Mouse (Mus musculus) neural tube, embryonic 13.5 days (tissue): Measurements from ENCODE around the gene Slc10a1. TPM values are rescaled to one million over a fixed set of nuclear protein-coding genes. Genes with fewer than 3 reads are reported as not detected.

Experiments
- ATAC-seq: fragments of 200-750 bp; cut with Nextera tagmentation; 2 replicates; pipeline ENCODE4 v1.8.0; 2017; ENCODE audit warnings: low read depth, mild to moderate bottlenecking, moderate TSS enrichment, moderate library complexity
- H3K27ac ChIP-seq: fragments of 300-500 bp; sonication (generic); replicated peaks from 2 replicates; pipeline ENCODE4 v1.5.1; 2015; ENCODE audit warnings: moderate library complexity, mild to moderate bottlenecking, inconsistent platforms
- H3K27me3 ChIP-seq: fragments of 300-500 bp; sonication (generic); 2 replicates; pipeline ENCODE4 v1.6.1; 2015; ENCODE audit warnings: mild to moderate bottlenecking, inconsistent platforms
- H3K36me3 ChIP-seq: fragments of 300-500 bp; sonication (generic); 2 replicates; pipeline ENCODE4 v1.6.1; 2015; ENCODE audit warnings: mild to moderate bottlenecking, inconsistent platforms
- H3K4me1 ChIP-seq: fragments of 300-500 bp; sonication (generic); replicated peaks from 2 replicates; pipeline ENCODE4 v1.6.1; 2015; ENCODE audit warnings: inconsistent platforms
- H3K4me2 ChIP-seq: fragments of 300-500 bp; sonication (generic); 2 replicates; pipeline ENCODE4 v1.6.1; 2015; ENCODE audit warnings: inconsistent platforms, mild to moderate bottlenecking, moderate library complexity
- H3K4me3 ChIP-seq: fragments of 300-500 bp; sonication (generic); 2 replicates; pipeline ENCODE4 v1.5.1; 2015; ENCODE audit warnings: mild to moderate bottlenecking, inconsistent platforms
- H3K9ac ChIP-seq: fragments of 300-500 bp; sonication (generic); 2 replicates; pipeline ENCODE4 v1.6.1; 2015; ENCODE audit warnings: moderate library complexity, mild to moderate bottlenecking, inconsistent platforms
- H3K9me3 ChIP-seq: fragments of 300-500 bp; sonication (generic); 2 replicates; pipeline ENCODE4 v1.6.1; 2016; ENCODE audit warnings: inconsistent platforms
- WGBS: fragments of 180-500 bp; shearing (Covaris S2); methylation state at CpG from one replicate; pipeline ENCODE4 v1.1.7; 2015; 5-methylcytosine and 5-hydroxymethylcytosine counted together
- polyA plus RNA-seq: library from polyadenylated mRNA; unstranded; fragments of >200 nt; fragmentation: Nextera tagmentation; extraction: Ambion mirVana; gene quantifications from 2 replicates; pipeline ENCODE4 v1.2.1, GENCODE M21; 2015

Slc10a1 gene
- polyA plus RNA-seq, 1 experiment from 2014 or later = 0.18 TPM

DNA sequence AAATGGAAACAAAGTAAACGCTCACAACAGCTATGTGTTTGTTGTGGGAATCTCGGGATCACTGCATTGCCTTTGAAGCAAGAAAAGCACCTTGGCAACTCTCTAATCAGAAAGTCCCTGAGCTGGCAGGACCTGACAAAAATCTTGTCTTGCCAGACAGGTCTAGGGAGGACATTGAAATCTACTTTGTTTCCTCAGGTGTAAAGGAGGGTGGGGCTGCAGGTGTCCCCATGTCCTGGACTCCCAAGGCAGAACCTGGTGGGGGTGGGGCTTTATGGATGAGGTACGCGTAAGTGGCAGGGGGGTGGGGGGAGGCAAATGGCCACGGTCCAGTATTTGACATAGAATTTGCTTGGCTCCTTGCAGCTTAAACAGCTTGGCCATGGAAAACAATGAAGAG lies 44.9 kb downstream of the Slc10a1 start:
- no peak overlapping the region for H3K4me2 ChIP-seq

DNA sequence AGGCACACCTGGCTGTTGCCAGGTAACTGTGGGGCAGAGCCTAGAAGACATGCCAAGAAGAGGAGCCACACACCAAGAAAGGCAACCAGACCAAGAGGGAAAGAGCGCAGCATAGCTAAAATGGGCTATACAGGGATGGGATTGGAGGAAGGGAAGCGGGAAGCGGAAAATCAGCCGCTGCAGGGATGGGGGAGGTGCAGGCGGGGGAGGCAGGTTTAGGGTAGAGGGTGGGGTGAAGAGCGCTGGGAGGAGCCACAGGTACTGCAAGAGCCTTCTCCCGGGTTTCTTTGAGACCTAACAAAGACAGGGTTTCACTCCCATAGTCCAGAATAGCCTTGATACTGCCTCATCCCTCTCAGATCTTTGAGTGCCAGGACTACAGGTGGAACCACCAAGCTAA lies 45.6 kb downstream of the Slc10a1 start:
- Histone ChIP-seq H3K9me3 (no peaks in the 10 kb centered on the region), H3K4me2 (peak overlapping the region; percentile 34), H3K4me3 (no peak overlapping the region), H3K9ac (no peak overlapping the region), H3K27me3 (no peaks in the 10 kb centered on the region), H3K36me3 (no peaks in the 10 kb centered on the region), H3K27ac (no peak overlapping the region), H3K4me1 (0 out of 2 replicates have a peak, but pooled peaks cover 4% of the 10 kb centered on the region)
- 7% methylated on average over 7 of the region's 7 CpGs for WGBS
- no peak for ATAC-seq

More for the DNA sequence above, 44.9 kb downstream of the Slc10a1 start:
- no peaks in the 10 kb centered on the region for H3K27me3 ChIP-seq
- no peaks in the 10 kb centered on the region for H3K9me3 ChIP-seq
- H3K9ac ChIP-seq = no peak overlapping the region
- H3K4me1 ChIP-seq = 0 out of 2 replicates have a peak, but pooled peaks cover 4% of the 10 kb centered on the region
- no peaks in the 10 kb centered on the region for H3K36me3 ChIP-seq
- H3K4me3 ChIP-seq = no peak overlapping the region
- 64% methylated on average over 5 of the region's 5 CpGs for WGBS
- no peak for ATAC-seq
- H3K27ac ChIP-seq = no peak overlapping the region

DNA sequence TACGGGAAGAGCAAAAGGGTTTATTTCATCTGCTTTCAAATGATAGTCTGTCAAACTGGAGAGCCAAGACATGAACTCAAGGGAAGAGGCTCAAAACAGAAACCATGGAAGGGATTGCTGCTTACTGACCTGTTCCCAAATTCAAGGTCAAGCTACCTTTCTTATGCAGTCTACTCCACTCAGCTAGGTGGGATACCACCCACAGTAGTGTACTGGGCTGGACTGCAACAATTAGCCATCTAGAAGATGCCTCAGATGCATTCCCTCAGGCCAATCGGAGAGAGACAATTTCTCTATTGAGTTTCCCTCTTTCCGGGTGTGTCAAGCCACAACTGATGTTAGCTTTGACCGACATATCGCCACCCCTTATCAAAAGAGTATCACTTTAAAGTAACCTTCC lies 47.2 kb downstream of the Slc10a1 start:
- no peak for ATAC-seq
- 93% methylated on average over 5 of the region's 5 CpGs for WGBS
- Histone ChIP-seq H3K9ac (no peak overlapping the region), H3K4me1 (0 out of 2 replicates have a peak, but pooled peaks cover 4% of the 10 kb centered on the region), H3K36me3 (no peaks in the 10 kb centered on the region), H3K4me2 (no peak overlapping the region), H3K4me3 (no peak overlapping the region), H3K27me3 (no peaks in the 10 kb centered on the region), H3K27ac (no peak overlapping the region), H3K9me3 (no peaks in the 10 kb centered on the region)

DNA sequence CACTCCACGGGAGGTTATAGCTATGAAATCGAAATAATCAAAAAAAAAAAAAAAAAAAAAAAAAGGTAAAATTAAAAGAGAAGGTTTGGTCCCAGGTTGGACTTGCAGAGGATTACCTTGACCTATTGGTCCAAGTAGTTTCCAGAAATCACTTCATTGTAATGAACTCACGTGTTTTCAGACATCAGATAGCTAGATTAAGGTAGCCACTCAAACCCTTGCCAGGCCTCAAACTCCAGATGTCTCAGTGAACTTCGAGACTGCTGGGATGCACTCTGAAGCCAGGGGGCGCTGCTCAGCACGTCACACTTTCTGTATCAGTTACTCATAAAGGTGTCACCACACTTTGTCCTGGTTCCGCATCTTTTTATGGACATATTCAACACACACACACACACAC lies 50.7 kb downstream of the Slc10a1 start:
- Histone ChIP-seq H3K27ac (no peak overlapping the region), H3K9me3 (no peaks in the 10 kb centered on the region), H3K9ac (no peak overlapping the region), H3K4me3 (no peak overlapping the region), H3K36me3 (no peaks in the 10 kb centered on the region), H3K4me1 (0 out of 2 replicates have a peak, but pooled peaks cover under 1% of the 10 kb centered on the region), H3K4me2 (no peak overlapping the region), H3K27me3 (no peaks in the 10 kb centered on the region)
- no peak for ATAC-seq
- 53% methylated on average over 7 of the region's 7 CpGs for WGBS

DNA sequence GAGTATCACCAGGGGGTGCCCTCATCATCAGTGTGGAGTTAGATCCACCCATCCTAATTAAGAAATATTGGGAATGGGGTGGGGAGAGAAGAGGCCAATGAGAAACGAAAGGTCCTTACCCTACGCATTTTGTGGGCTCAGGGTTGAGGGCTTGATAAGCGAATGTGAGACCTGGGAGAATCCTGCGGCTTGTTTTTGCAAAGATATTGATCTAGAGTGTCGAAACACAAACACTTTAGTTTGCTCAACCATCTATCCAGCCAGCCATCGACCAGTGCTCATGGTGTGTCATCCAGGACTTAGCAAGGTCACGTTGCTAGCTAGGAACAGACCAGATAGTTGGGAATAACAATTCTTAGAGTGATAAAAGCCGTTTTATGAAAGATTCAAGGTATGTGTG lies 58.9 kb downstream of the Slc10a1 start:
- no peak overlapping the region for H3K4me2 ChIP-seq
- H3K9ac ChIP-seq = no peak overlapping the region
- no peak for ATAC-seq
- no peak overlapping the region for H3K4me3 ChIP-seq
- no peaks in the 10 kb centered on the region for H3K27me3 ChIP-seq
- no peaks in the 10 kb centered on the region for H3K4me1 ChIP-seq
- no peaks in the 10 kb centered on the region for H3K36me3 ChIP-seq
- no peaks in the 10 kb centered on the region for H3K9me3 ChIP-seq
- no peak overlapping the region for H3K27ac ChIP-seq
- WGBS = 90% methylated on average over 8 of the region's 8 CpGs

Other genes with a start within 250 kb of the Slc10a1 start
- gene Ccdc177, start 208.0 kb downstream of the Slc10a1 start, polyA plus RNA-seq = 2.8 and 2.9 TPM in 2 replicates
- gene Susd6, start 178.2 kb downstream of the Slc10a1 start, polyA plus RNA-seq = 12.3 and 12.9 TPM in 2 replicates
- gene Srsf5, start 23.2 kb downstream of the Slc10a1 start, polyA plus RNA-seq = 427 and 477 TPM in 2 replicates
- gene Smoc1, start 58.1 kb upstream of the Slc10a1 start, polyA plus RNA-seq = 9.2 and 10.5 TPM in 2 replicates